Mouse (Mus musculus): ENCODE results near the gene Max.
A peak's percentile ranks its signal among the peaks of the same experiment; 100 is the strongest.

DNA sequence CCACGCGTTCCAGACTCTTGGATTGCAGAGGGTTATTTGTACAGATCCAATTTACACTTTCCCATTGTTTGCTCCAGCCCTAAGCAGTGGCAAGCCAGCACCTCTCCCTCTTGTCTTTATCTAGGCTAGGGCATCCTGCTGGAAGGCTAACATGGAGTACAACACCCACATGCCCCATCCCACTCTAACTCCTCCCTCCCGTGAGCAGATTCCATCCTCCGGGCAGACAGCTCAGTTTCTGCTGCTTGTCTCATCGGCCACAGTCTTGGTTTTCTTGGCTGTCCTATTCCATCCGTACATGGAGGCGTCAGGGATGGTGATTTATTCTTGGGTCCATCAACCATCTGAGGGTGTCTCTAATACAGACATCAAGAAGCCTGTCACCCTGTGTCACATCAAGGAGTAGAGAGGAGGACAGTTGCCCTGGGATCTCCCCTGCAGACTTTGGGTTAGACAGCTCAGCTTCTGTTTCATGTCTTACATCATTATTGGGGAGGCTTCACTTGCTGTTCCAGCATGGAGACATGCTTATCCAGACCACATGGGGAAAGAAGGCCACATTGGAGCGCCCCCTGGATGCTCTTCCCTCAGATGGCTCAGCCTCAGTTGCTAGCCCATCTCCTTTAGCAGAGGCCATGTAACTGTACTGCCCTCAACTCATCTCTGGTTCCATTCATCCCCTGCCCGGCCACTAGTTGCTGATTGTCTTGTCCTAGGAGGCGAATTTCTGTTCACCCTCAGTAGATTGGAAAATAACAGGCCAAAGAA, 67.0 kb downstream of the Max start:
- no peak for TF ChIP-seq POLR2A (IDR thresholded peaks at IDR 0.05; ENCODE audit: borderline replicate concordance, extremely low read depth, insufficient read depth, insufficient read length, poor library complexity, severe bottlenecking)
- TF ChIP-seq CTCF (IDR thresholded peaks at IDR 0.05; ENCODE audit: borderline replicate concordance, extremely low read depth, insufficient read depth, insufficient read length) = 0 out of 2 replicates have a peak, but pooled peaks have one; percentile 6
